Mouse (Mus musculus) CD4-positive, CD25-positive, alpha-beta regulatory T cell, adult 2 months (primary cell): ENCODE data around the gene Kif4.

ENCODE experiments used
- DNase-seq: peaks from one replicate; pipeline ENCODE4 v3.0.0-alpha.2; 2012; ENCODE audit warnings: low read depth, low spot score

Gene Kif4

DNA sequence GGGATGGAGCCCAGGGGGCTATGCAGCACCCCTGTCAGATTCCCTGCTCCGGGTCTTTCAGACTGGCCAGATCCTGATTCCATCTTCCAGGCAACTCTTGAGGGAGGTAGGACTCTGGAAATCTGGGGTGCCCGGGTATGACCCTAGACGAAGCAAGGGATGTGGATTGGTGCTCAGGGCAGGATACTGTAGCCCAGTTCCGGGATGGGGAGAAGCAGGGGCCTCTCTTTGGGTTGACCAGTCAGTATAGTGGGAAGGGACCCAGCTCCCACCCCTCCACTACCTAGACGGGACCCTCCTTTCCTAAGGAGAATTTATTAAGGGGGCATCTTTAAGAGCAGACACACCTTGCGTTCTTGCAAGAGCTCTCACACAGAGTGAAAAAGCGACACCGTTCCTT, 104.7 kb downstream of the Kif4 start:
- DNase-seq, result no peak

DNA sequence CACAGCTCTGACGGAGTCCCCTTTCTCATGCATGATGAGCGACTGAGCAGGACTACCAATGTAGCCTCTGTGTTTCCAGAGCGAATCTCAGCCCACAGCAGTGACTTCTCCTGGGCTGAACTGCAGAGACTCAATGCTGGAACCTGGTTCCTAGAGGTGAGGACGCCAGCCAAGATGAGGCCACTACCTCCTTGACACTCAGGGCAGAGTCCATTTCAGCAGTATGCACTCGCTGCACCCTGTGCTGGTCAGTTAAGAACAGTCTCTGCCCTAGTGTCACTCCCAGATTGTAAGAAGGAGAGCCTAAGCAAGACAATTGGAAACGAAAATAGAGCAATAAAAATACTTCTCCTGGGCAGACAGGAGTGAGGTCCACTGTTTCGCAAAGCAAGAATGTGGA, 108.8 kb downstream of the Kif4 start:
- no peak for DNase-seq

DNA sequence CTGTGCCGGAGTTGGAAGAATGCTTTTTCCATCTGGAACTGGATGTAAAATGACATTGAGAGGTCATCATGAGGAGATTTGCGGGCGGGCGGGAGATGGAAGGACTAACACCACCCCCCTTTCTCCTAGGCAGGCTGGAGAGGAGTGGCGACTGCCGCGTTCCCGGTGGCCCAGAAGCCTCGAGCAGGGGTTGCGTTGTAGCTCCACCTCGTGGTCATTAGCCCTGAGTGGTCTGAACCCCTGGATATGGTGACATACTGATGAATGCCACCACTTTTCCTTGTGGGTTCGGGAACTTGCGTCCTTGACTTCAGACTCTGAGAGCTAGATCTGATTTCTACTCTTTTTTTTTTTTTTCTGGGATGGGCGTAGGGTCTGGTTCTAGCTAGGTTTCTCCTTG, 113.4 kb downstream of the Kif4 start:
- peak; percentile 47 for DNase-seq

DNA sequence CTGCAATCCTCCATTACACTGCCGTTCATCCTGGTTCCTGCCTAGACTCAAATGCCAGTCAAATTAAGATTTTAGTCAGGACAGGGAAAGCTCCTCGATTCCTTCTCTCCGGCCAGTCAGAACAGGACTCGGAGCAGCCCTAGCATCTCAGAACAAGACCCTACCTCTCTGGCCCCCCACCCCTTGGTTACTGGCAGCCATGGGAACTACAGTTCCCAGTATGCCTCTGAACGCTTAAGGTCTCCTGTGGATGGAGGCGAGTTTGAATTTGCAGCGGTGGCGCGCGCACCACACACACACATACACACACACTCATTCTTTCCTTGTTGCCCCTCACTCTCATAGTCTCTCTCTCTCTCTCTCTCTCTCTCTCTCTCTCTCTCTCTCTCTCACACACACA, 113.9 kb downstream of the Kif4 start:
- DNase-seq, result no peak

DNA sequence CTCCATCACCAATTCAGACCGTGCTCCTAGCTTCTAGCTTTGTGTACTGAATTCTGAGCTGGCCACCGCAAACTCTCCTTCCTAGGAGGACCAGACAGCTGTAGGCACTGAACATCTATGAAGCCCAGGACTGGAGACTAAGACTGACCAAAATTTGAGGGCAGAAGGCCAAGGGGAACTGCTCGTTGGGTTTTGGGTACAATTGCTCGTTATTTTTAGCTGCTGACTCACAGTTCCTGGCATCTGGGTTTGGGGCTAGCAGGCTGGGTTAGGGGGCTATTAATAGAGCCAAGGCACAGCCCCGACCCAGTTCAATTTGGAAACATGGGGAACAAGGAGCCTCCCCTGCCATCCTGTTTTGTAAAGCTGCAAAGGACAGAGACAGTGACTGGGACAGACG, 115.2 kb downstream of the Kif4 start:
- DNase-seq, result no peak

DNA sequence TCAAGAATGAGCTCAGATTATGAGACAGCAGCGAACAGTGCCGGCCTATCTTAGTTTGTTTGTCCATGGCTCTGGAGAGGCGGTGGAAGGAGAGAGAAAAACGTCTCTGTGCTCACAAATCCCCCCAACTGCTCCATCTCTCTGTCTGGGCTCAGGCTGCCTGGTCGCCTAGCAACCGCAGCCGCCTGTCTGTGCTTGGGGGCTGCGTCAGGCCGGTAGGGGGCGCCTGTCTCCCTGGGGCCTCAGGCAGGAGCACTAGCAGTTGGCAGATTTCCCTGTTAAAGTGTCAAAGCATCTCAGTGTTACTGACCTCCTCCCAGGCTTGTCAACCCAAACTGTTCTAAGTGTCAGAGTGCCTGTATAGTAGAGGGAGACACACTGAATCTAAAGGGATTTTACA, 116.4 kb downstream of the Kif4 start:
- DNase-seq, result peak; percentile 53

DNA sequence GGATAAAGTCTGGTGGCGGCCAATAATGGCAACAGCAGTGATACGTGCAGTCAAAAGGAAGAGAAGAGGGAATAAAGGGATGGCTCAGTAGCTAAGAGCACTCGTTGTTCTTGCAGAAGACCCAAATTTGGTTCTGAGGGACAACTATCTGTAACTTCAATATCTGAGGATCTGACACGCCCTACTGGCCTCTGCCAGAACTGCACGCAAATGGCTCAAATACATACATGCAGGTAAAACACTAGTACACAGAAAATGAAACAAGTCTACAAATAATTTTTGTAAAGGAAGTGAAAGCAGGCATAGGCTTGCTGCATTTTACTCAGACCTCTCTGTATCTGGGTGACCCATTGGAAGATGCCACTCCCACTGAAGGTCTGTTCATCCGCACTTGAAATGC, 140.3 kb downstream of the Kif4 start:
- peak; percentile 39 for DNase-seq

DNA sequence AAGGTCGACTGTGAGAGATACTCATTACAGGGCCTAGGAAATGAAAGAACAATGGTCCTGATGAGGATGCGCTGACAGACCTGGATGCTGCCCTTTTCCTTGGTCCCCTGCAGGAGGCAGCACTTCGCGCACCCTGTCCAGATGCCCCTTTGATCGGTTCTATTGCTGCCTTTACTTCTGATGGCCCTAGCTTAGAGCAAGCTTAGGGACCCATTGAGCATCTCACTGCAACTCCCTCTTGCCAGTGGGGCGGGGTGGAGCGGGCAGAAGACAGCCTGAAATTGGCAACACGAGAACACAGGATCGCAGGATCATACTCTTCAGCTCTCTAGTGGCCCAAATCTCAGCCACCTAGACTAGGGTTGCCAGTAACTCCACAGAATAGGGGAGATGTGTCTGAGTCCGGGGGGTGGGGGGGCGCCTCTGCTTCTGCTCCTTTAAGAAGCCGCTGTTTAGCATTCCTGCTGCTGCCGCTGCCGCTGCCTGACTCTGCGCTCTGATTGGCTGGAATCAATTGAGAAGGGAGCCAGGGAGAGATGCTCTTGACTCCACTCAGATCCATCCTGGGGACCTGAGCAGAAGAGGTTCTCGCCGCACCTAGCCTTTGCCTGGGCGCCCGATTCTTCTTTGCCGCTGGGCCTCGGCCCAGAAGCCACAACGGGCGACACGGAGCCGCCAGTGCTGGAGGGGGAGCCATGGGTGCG, 141.8 kb downstream of the Kif4 start, which contains the start of gene Dlg3:
Gene Dlg3, plus strand, starts transcription at position 542 of the 704 bp plus-strand sequence.
- DNase-seq, result peak; percentile 65

DNA sequence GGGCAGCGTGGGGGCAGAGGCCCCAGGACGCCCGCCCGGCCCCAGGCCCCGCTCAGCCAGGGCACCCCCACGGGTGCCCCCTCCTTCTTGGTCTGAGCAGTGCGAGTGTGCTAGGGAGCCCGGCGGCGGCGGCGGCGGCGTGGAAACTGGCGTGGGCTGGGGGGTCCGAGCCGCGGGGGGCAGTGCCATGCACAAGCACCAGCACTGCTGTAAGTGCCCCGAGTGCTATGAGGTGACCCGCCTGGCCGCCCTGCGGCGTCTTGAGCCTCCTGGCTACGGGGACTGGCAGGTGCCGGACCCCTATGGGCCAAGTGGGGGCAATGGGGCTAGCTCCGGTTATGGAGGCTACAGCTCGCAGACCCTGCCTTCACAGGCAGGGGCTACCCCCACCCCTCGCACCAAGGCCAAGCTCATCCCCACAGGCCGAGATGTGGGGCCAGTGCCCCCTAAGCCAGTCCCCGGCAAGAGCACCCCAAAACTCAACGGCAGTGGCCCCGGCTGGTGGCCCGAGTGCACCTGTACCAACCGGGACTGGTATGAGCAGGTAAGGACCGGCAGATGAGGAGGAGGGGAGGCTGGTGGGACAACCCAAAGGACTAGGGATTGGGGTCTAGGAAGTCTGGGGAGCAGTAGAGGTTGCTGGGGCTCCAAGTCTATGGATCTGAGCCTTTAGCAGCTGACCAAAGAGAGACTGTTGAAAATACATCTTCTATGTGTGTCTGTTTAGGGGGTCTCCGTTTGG, 142.5 kb downstream of the Kif4 start:
- DNase-seq, result no peak

DNA sequence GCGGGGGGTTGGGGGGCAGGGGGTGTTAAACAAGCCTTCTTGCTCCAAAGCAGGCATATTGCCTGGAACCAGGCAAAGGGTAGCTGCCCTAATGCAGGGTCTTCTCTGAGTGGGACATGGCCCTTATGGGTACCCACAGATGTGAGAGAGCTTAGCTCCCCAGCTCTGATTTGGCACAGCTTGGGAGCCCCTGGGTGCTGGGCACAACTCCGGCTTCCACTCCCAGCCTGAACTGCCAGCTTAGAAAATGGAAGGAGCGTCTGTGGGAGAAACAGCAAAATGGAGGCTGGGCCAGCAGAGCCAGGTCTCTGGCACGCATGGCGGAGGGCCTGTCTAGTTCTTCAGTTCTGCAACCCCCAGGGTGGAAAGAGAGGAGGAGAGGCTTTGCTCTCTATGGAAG, 143.7 kb downstream of the Kif4 start:
- no peak for DNase-seq

DNA sequence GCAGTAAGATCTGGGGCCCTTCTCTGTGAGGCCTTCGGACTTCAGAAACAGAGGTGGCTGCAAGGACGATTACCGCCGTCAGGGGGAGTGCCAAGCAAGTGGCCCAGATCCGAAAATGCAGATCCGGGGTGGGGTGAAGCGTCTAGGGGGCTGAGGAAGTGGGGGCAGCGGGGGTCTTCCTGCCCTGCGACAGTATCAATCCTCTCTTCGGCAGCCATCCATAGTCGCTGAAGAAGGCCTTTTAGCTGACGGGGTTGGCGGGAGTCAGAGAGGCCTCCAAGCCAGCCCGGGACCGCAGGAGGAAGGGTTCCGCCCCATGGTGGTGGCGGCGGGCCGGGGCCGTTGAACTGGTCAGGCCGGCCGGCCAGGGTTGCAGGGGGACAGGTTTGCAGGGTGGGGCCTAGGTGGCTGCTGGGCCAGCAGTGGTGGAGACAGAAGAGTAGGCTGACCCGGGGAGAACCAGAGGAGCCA, 148.8 kb downstream of the Kif4 start:
- peak; percentile 82 for DNase-seq

DNA sequence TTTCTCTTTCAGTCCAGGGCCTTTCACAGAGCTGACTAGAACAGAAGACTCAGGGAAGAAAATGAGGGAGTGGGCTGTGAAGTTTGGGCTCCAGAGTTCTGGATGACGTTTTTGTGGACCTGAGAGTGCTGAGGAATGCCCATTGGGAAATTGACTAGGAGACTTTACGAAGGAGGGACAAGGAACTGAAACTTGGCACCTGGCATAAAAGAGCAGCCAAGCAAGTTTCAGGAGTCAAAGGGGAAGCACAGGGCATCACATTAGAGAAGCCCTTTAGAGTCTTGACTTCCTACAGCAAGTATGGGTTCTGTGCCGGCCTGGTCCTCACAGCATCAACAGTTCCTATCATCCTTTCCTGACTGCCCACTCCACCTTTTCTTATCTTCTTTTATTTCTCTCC, 149.9 kb downstream of the Kif4 start:
- DNase-seq, result no peak

DNA sequence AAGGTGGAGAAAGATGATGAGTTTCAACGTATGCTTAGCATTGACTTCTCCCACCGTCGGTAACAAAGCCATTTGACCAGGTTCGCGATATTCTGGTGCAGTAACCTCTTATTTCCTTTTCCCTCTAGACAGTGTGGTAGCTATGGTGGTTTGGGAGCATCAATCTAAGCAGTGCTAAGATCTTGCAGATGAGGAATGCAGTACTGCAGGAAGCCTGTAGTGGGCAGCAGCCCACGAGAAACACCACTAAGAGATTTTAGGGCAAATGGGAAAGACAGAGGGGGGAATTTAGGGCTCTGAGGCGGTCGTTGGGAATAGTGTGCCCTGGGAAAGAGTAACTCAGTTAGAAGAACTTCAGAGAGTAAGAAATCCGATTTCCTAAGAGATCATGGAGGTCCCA, 151.0 kb downstream of the Kif4 start:
- peak; percentile 69 for DNase-seq
